Mouse (Mus musculus) heart, postnatal 0 days (tissue): ENCODE measurements around the gene Gramd1c.

Experiments used
- CTCF ChIP-seq: IDR thresholded peaks from 2 replicates; pipeline ENCODE4 v1.5.1; 2016; ENCODE audit warnings: antibody characterized with exemption, control low read depth, low read depth
- EP300 ChIP-seq: IDR thresholded peaks from 2 replicates; pipeline ENCODE4 v1.6.1; 2016; ENCODE audit warnings: antibody characterized with exemption, low read depth

- no peak for TF ChIP-seq CTCF
- no peak for TF ChIP-seq EP300
Observed at GRCm38 (mm10) chr16:43933041-43933440, 130.1 kb downstream of the Gramd1c start.
